Mouse (Mus musculus): ENCODE measurements around the gene B3gnt2.

B3gnt2 gene

GRCm38 (mm10) chr11:22723096-22723495 lies 137.7 kb downstream of the B3gnt2 start:
- DNase-seq (ENCODE audit: low spot score), result no peak

GRCm38 (mm10) chr11:22720096-22720495 lies 140.7 kb downstream of the B3gnt2 start:
- DNase-seq (ENCODE audit: low spot score), result no peak

- no peak for DNase-seq (ENCODE audit: low spot score)
These were observed 141.2 kb downstream of the B3gnt2 start for GRCm38 (mm10) chr11:22719570-22719969.

- DNase-seq (ENCODE audit: low spot score), result no peak
These were observed 142.7 kb downstream of the B3gnt2 start for GRCm38 (mm10) chr11:22718036-22718435.

GRCm38 (mm10) chr11:22711327-22711726 lies 149.4 kb downstream of the B3gnt2 start:
- DNase-seq (ENCODE audit: low spot score), result no peak

- DNase-seq (ENCODE audit: low spot score), result no peak
These were observed 150.2 kb downstream of the B3gnt2 start for GRCm38 (mm10) chr11:22710596-22710995.

Data from urinary bladder, postnatal 25 days (tissue).